Mouse (Mus musculus) hindbrain, postnatal 0 days (tissue): ENCODE measurements at regions not wholly inside any gene's neighbourhood (a gene's known extent, or its start where the extent isn't known, plus 50 kb on each side); places are given as distances from the start of the nearest gene placed in this dataset.

ENCODE experiments used
- ATAC-seq: fragments of 200-750 bp; cut with Nextera tagmentation; 2 replicates; pipeline ENCODE4 v1.8.0; 2017; ENCODE audit warnings: mild to moderate bottlenecking, moderate TSS enrichment, moderate library complexity
- DNase-seq: peaks from one replicate; pipeline ENCODE4 v3.0.0-alpha.2; 2015; ENCODE audit warnings: low spot score
- H3K27ac ChIP-seq: fragments of 300-500 bp; sonication (generic); 2 replicates; pipeline ENCODE4 v1.5.1; 2014; ENCODE audit warnings: mild to moderate bottlenecking
- H3K27me3 ChIP-seq: fragments of 300-500 bp; sonication (generic); 2 replicates; pipeline ENCODE4 v1.6.1; 2014; ENCODE audit warnings: low read length, mixed read lengths; ENCODE audit not compliant: insufficient read depth
- H3K36me3 ChIP-seq: fragments of 300-500 bp; sonication (generic); 2 replicates; pipeline ENCODE4 v1.6.1; 2014; ENCODE audit warnings: low read length, mixed read lengths; ENCODE audit not compliant: insufficient read depth
- H3K4me1 ChIP-seq: fragments of 300-500 bp; sonication (generic); 2 replicates; pipeline ENCODE4 v1.6.1; 2014; ENCODE audit warnings: antibody characterized with exemption, low read length, mixed read lengths; ENCODE audit not compliant: insufficient read depth
- H3K4me2 ChIP-seq: fragments of 300-500 bp; sonication (generic); 2 replicates; pipeline ENCODE4 v1.6.1; 2014; ENCODE audit warnings: low read depth, mild to moderate bottlenecking, low read length, moderate library complexity, mixed read lengths
- H3K4me3 ChIP-seq: fragments of 300-500 bp; sonication (generic); 2 replicates; pipeline ENCODE4 v1.5.1; 2014; ENCODE audit warnings: low read length
- H3K9ac ChIP-seq: fragments of 300-500 bp; sonication (generic); replicated peaks from 2 replicates; pipeline ENCODE4 v1.6.1; 2014; ENCODE audit warnings: mild to moderate bottlenecking, low read length, moderate library complexity, mixed read lengths
- H3K9me3 ChIP-seq: fragments of 300-500 bp; sonication (generic); 2 replicates; pipeline ENCODE4 v1.6.1; 2016; ENCODE audit warnings: low read length, mixed read lengths
- CTCF ChIP-seq: IDR thresholded peaks from 2 replicates; pipeline ENCODE4 v1.5.1; 2016; ENCODE audit warnings: antibody characterized with exemption, control low read depth, low read depth
- WGBS: fragments of 180-500 bp; shearing (Covaris S2); extraction: QIAGEN DNeasy Blood & Tissue Kit; methylation state at CpG from one replicate; pipeline ENCODE4 v1.1.7; 2014; 5-methylcytosine and 5-hydroxymethylcytosine counted together

GRCm38 (mm10) chr3:123905928-123906721 lies 215.5 kb upstream of the Ndst3 start:
- no peak for TF ChIP-seq CTCF
- H3K9me3 ChIP-seq = no peaks in the 10 kb centered on the region
- peak; percentile 91 for ATAC-seq
- peak overlapping the region; percentile 54; the same call in 1 of the 2 replicates for H3K27ac ChIP-seq
- H3K27me3 ChIP-seq = no peaks in the 10 kb centered on the region
- H3K4me2 ChIP-seq = peak overlapping the region; percentile 24; the same call in 1 of the 2 replicates
- WGBS = 12% methylated on average over 9 of the region's 9 CpGs
- DNase-seq = peak; percentile 52
- no peak overlapping the region for H3K4me3 ChIP-seq
- H3K9ac ChIP-seq = no peak overlapping the region
- H3K36me3 ChIP-seq = no peaks in the 10 kb centered on the region
- H3K4me1 ChIP-seq = 0 out of 2 replicates have a peak, but pooled peaks cover 6% of the 10 kb centered on the region

- no peak overlapping the region for H3K4me3 ChIP-seq
Measured at GRCm38 (mm10) chr3:123918140-123918539, 227.5 kb upstream of the Ndst3 start.

GRCm38 (mm10) chr3:123952121-123952520 lies 261.5 kb upstream of the Ndst3 start:
- no peak overlapping the region for H3K27ac ChIP-seq
- DNase-seq (no peak), ATAC-seq (no peak)
- no peaks in the 10 kb centered on the region for H3K36me3 ChIP-seq
- H3K4me1 ChIP-seq = no peaks in the 10 kb centered on the region
- no peak overlapping the region for H3K4me3 ChIP-seq
- no peak for TF ChIP-seq CTCF
- no peak overlapping the region for H3K4me2 ChIP-seq
- no peaks in the 10 kb centered on the region for H3K9me3 ChIP-seq
- H3K27me3 ChIP-seq = no peaks in the 10 kb centered on the region
- WGBS = 73% methylated on average over 6 of the region's 6 CpGs
- H3K9ac ChIP-seq = no peak overlapping the region

More at GRCm38 (mm10) chr3:123918140-123918539, 227.5 kb upstream of the Ndst3 start:
- Histone ChIP-seq H3K9ac (no peak overlapping the region), H3K27ac (no peak overlapping the region), H3K4me2 (no peak overlapping the region), H3K4me1 (no peaks in the 10 kb centered on the region), H3K27me3 (no peaks in the 10 kb centered on the region), H3K36me3 (no peaks in the 10 kb centered on the region), H3K9me3 (no peaks in the 10 kb centered on the region)
- ATAC-seq = no peak
- DNase-seq = no peak
- TF ChIP-seq CTCF = no peak
- 66% methylated on average over 3 of the region's 3 CpGs for WGBS

GRCm38 (mm10) chr3:123967373-123967772 lies 276.7 kb upstream of the Ndst3 start:
- H3K4me2 ChIP-seq = no peak overlapping the region
- H3K4me3 ChIP-seq = no peak overlapping the region
- 92% methylated on average over 3 of the region's 3 CpGs for WGBS
- no peak overlapping the region for H3K9ac ChIP-seq
- no peak for TF ChIP-seq CTCF
- H3K4me1 ChIP-seq = no peaks in the 10 kb centered on the region
- no peak for ATAC-seq
- no peaks in the 10 kb centered on the region for H3K36me3 ChIP-seq
- H3K27me3 ChIP-seq = no peaks in the 10 kb centered on the region
- no peaks in the 10 kb centered on the region for H3K9me3 ChIP-seq
- DNase-seq = no peak
- no peak overlapping the region for H3K27ac ChIP-seq

GRCm38 (mm10) chr3:123972367-123972766 lies 281.7 kb upstream of the Ndst3 start:
- TF ChIP-seq CTCF = no peak
- ATAC-seq (no peak), DNase-seq (no peak)
- Histone ChIP-seq H3K4me3 (no peak overlapping the region), H3K9ac (no peak overlapping the region), H3K36me3 (no peaks in the 10 kb centered on the region), H3K27ac (no peak overlapping the region), H3K4me2 (no peak overlapping the region), H3K27me3 (no peaks in the 10 kb centered on the region), H3K9me3 (no peaks in the 10 kb centered on the region), H3K4me1 (no peaks in the 10 kb centered on the region)
- WGBS = 74% methylated on average over 3 of the region's 3 CpGs

GRCm38 (mm10) chr3:123973806-123974576 lies 283.3 kb upstream of the Ndst3 start:
- ATAC-seq (peak; percentile 85), DNase-seq (peak; percentile 80)
- no peak overlapping the region for H3K4me2 ChIP-seq
- 53% methylated on average over 16 of the region's 16 CpGs for WGBS
- no peak overlapping the region for H3K4me3 ChIP-seq
- H3K9me3 ChIP-seq = no peaks in the 10 kb centered on the region
- H3K4me1 ChIP-seq = no peaks in the 10 kb centered on the region
- H3K27me3 ChIP-seq = no peaks in the 10 kb centered on the region
- no peak; the same call in 1 of the 2 replicates for TF ChIP-seq CTCF
- H3K9ac ChIP-seq = no peak overlapping the region
- peak overlapping the region; percentile 51; the same call in 1 of the 2 replicates for H3K27ac ChIP-seq
- no peaks in the 10 kb centered on the region for H3K36me3 ChIP-seq
